ENCODE assay signal across 15 mouse cellular contexts in the genomic region with DNA sequence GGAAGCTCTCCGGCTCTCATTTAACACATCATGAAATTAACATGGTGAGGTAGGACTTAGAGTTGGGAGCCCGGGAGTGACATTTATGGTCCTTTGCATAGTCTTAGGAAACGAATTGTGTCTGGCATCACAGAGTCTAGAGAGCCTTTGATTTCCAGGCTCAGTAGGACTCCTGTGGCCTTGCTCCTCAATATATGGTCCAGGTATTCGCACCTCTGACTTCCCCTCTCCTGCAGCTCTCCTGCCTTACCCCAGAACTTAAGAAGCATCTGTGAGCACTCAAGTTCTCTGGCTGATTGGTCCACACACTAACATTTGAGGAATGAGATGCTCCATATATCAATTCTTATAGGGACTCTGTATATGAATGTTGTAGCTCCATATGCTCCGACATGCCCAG.
DNase-seq lines count a peak whose midpoint lies in the region; ATAC-seq and TF ChIP-seq lines count a peak whose summit lies in the region.
"Had no signal": no experiment of that assay in that cellular context is flagged by ENCODE, and none has a peak within 500 bp of the region (broad histone marks: within the 10 kb centered on the region; RNA-seq: fewer than 3 reads in every experiment).

No protein-coding gene starts in this region.

- TF ChIP-seq CTCF in embryonic fibroblast, embryonic 13.5 days (IDR thresholded peaks at IDR 0.05; ENCODE audit: borderline replicate concordance, insufficient read depth, low read length): no peak

- peak overlapping the region; percentile 25; the same call in 1 of the 2 replicates for H3K27ac ChIP-seq in neural tube, embryonic 13.5 days (replicated peaks)
- peak overlapping the region; percentile 74; the same call in 1 of the 2 replicates for H3K27ac ChIP-seq in embryonic fibroblast, embryonic 13.5 days (ENCODE audit: insufficient read depth, low read length)
- H3K27ac ChIP-seq in limb, embryonic 14.5 days (replicated peaks; ENCODE audit: low read depth, low read length): peak overlapping the region; percentile 75
- H3K27ac ChIP-seq in kidney, embryonic 15.5 days: no peak overlapping the region
- H3K27ac ChIP-seq: forebrain, embryonic 15.5 days; heart, embryonic 13.5 days; hindbrain, embryonic 15.5 days had no signal

- H3K4me1 ChIP-seq in neural tube, embryonic 13.5 days (replicated peaks): peaks cover 11% of the 10 kb centered on the region; the same call in 1 of the 2 replicates
- peaks cover 5% of the 10 kb centered on the region; the same call in 1 of the 2 replicates for H3K4me1 ChIP-seq in embryonic fibroblast, embryonic 13.5 days (ENCODE audit: control insufficient read depth, insufficient read depth, low read length)
- H3K4me1 ChIP-seq in limb, embryonic 14.5 days (ENCODE audit: control insufficient read depth, insufficient read depth, low read length): peaks cover 39% of the 10 kb centered on the region
- H3K4me1 ChIP-seq in kidney, embryonic 15.5 days: peaks cover 15% of the 10 kb centered on the region
- H3K4me1 ChIP-seq: forebrain, embryonic 15.5 days; heart, embryonic 13.5 days had no signal

- 86% methylated on average over 5 of the region's 5 CpGs for whole genome bisulfite sequencing in neural tube, embryonic 13.5 days
- 32% methylated on average over 5 of the region's 5 CpGs for WGBS in limb, embryonic 14.5 days
- 82% methylated on average over 5 of the region's 5 CpGs for WGBS in kidney, embryonic 15.5 days

- no peak for TF ChIP-seq POLR2A in embryonic fibroblast, embryonic 13.5 days (IDR thresholded peaks at IDR 0.05; ENCODE audit: low read depth, low read length)
- no peak for TF ChIP-seq POLR2A in limb, embryonic 14.5 days (IDR thresholded peaks at IDR 0.05; ENCODE audit: borderline replicate concordance, extremely low read depth, insufficient read depth, insufficient read length)

- H3K36me3 ChIP-seq in neural tube, embryonic 13.5 days: peaks cover 5% of the 10 kb centered on the region; the same call in 1 of the 2 replicates
- no peaks in the 10 kb centered on the region for H3K36me3 ChIP-seq in limb, embryonic 14.5 days (ENCODE audit: control insufficient read depth, insufficient read depth, low read length)
- peaks cover 19% of the 10 kb centered on the region for H3K36me3 ChIP-seq in kidney, embryonic 15.5 days
- H3K36me3 ChIP-seq: forebrain, embryonic 15.5 days; heart, embryonic 13.5 days had no signal

- H3K9ac ChIP-seq in neural tube, embryonic 13.5 days: no peak overlapping the region
- H3K9ac ChIP-seq in limb, embryonic 14.5 days (ENCODE audit: low read depth, low read length, severe bottlenecking): no peak overlapping the region
- H3K9ac ChIP-seq in kidney, embryonic 15.5 days: no peak overlapping the region
- H3K9ac ChIP-seq: forebrain, embryonic 15.5 days; heart, embryonic 13.5 days; hindbrain, embryonic 15.5 days had no signal

- H3K9me3 ChIP-seq in neural tube, embryonic 13.5 days: no peaks in the 10 kb centered on the region
- H3K9me3 ChIP-seq in limb, embryonic 14.5 days (ENCODE audit: control insufficient read depth, low read length): no peaks in the 10 kb centered on the region
- H3K9me3 ChIP-seq in kidney, embryonic 15.5 days (replicated peaks): no peaks in the 10 kb centered on the region
- H3K9me3 ChIP-seq: forebrain, embryonic 15.5 days; heart, embryonic 13.5 days; hindbrain, embryonic 15.5 days had no signal

- no peak overlapping the region for H3K4me3 ChIP-seq in neural tube, embryonic 13.5 days
- no peak overlapping the region for H3K4me3 ChIP-seq in embryonic fibroblast, embryonic 13.5 days (ENCODE audit: insufficient read depth, low read length)
- H3K4me3 ChIP-seq in limb, embryonic 14.5 days (replicated peaks; ENCODE audit: low read length): no peak overlapping the region
- H3K4me3 ChIP-seq in kidney, embryonic 15.5 days (replicated peaks): no peak overlapping the region
- H3K4me3 ChIP-seq: forebrain, embryonic 15.5 days; heart, embryonic 13.5 days; hindbrain, embryonic 15.5 days had no signal

- no peak for DNase-seq in neural tube, embryonic 10.5 days (ENCODE audit: extremely low spot score, low spot score)
- DNase-seq in limb, embryonic 14.5 days (ENCODE audit: low spot score): no peak
- DNase-seq in cerebellum, postnatal 14 days: no peak
- DNase-seq: adrenal gland, postnatal 14 days; heart, postnatal 36 days had no signal

- no peak for ATAC-seq in neural tube, embryonic 13.5 days (ENCODE audit: low read depth)
- ATAC-seq in limb, embryonic 14.5 days (ENCODE audit: low FRiP score, low read depth): 0 out of 2 replicates have a peak, but pooled peaks have one; percentile 11
- ATAC-seq in kidney, embryonic 15.5 days (replicated peaks; ENCODE audit: low FRiP score): no peak
- no peak for ATAC-seq in megakaryocyte progenitor cell, adult 5-6 weeks (replicated peaks; ENCODE audit: poor library complexity)
- ATAC-seq: activated CD4-positive, CD25-positive, alpha-beta regulatory T cell, adult 4 months; forebrain, embryonic 15.5 days; Patski had no signal

- no peak overlapping the region for H3K4me2 ChIP-seq in neural tube, embryonic 13.5 days
- H3K4me2 ChIP-seq in limb, embryonic 14.5 days (replicated peaks; ENCODE audit: low read depth, low read length, severe bottlenecking): 0 out of 2 replicates have a peak overlapping the region, but pooled peaks have one; percentile 4
- H3K4me2 ChIP-seq in kidney, embryonic 15.5 days: no peak overlapping the region
- H3K4me2 ChIP-seq: forebrain, embryonic 15.5 days; heart, embryonic 13.5 days; hindbrain, embryonic 15.5 days had no signal

- no peaks in the 10 kb centered on the region for H3K27me3 ChIP-seq in neural tube, embryonic 13.5 days
- H3K27me3 ChIP-seq in limb, embryonic 14.5 days (ENCODE audit: control insufficient read depth, insufficient read depth, low read length): no peaks in the 10 kb centered on the region
- H3K27me3 ChIP-seq in kidney, embryonic 15.5 days: no peaks in the 10 kb centered on the region
- H3K27me3 ChIP-seq: CH12.LX; forebrain, embryonic 15.5 days; heart, embryonic 13.5 days; hindbrain, embryonic 15.5 days; Patski had no signal
